Comparison of ENCODE assay signal across 23 mouse cellular contexts in genomic region chr14:40015261-40015660, GRCm38 (mm10).
DNase-seq lines count a peak whose midpoint lies in the region; ATAC-seq lines count a peak whose summit lies in the region.
"Had no signal": no experiment of that assay in that cellular context is flagged by ENCODE, and none has a peak within 500 bp of the region (broad histone marks: within the 10 kb centered on the region; RNA-seq: fewer than 3 reads in every experiment).

No protein-coding gene starts in this region.

- peak; percentile 71 for ATAC-seq in forebrain, embryonic 11.5 days (replicated peaks; ENCODE audit: low FRiP score)
- ATAC-seq in forebrain, embryonic 15.5 days (replicated peaks), result no peak
- ATAC-seq in midbrain, embryonic 11.5 days (ENCODE audit: low FRiP score), result peak; percentile 52; the same call in 1 of the 2 replicates
- ATAC-seq: liver, embryonic 12.5 days had no signal

- no peak overlapping the region for H3K27ac ChIP-seq in forebrain, embryonic 11.5 days (ENCODE audit: low read depth, low read length)
- no peak overlapping the region for H3K27ac ChIP-seq in forebrain, embryonic 15.5 days (replicated peaks)
- H3K27ac ChIP-seq in midbrain, embryonic 11.5 days (ENCODE audit: low read depth, low read length), result no peak overlapping the region
- no peak overlapping the region for H3K27ac ChIP-seq in midbrain, embryonic 10.5 days (replicated peaks)
- H3K27ac ChIP-seq: embryonic facial prominence, embryonic 12.5 days; limb, embryonic 12.5 days; liver, embryonic 12.5 days had no signal

- H3K4me2 ChIP-seq in forebrain, embryonic 11.5 days (ENCODE audit: low read depth, low read length, severe bottlenecking), result no peak overlapping the region
- no peak overlapping the region for H3K4me2 ChIP-seq in forebrain, embryonic 15.5 days (replicated peaks)
- no peak overlapping the region for H3K4me2 ChIP-seq in midbrain, embryonic 11.5 days
- H3K4me2 ChIP-seq: embryonic facial prominence, embryonic 12.5 days; heart, embryonic 12.5 days; limb, embryonic 12.5 days; liver, embryonic 12.5 days had no signal

- no peak for DNase-seq in forebrain, embryonic 11.5 days (ENCODE audit: low spot score)
- DNase-seq in midbrain, embryonic 11.5 days (ENCODE audit: low spot score, missing footprints), result no peak
- no peak for DNase-seq in midbrain, embryonic 10.5 days (ENCODE audit: low spot score)
- DNase-seq in cerebellum, postnatal 25 days, result peak; percentile 13 to 53
- DNase-seq in retina, postnatal 1 day, result peak; percentile 60
- no peak for DNase-seq in kidney, postnatal 36 days
- DNase-seq: gastrocnemius, postnatal 10 days; heart, adult 11 months; heart, postnatal 14 days; kidney, adult 8-10 months; kidney, postnatal 14 days; lung, adult 2 months; right cerebral cortex, postnatal 4 days; thymus, adult 2 months had no signal

- H3K9ac ChIP-seq in forebrain, embryonic 11.5 days (ENCODE audit: low read length), result no peak overlapping the region
- H3K9ac ChIP-seq in forebrain, embryonic 15.5 days (replicated peaks), result no peak overlapping the region
- no peak overlapping the region for H3K9ac ChIP-seq in midbrain, embryonic 11.5 days (ENCODE audit: low read length)
- H3K9ac ChIP-seq: embryonic facial prominence, embryonic 12.5 days; heart, embryonic 12.5 days; limb, embryonic 12.5 days; liver, embryonic 12.5 days had no signal

- H3K4me1 ChIP-seq in forebrain, embryonic 11.5 days (replicated peaks; ENCODE audit: control insufficient read depth, insufficient read depth, low read length), result peaks cover 2% of the 10 kb centered on the region; the same call in 1 of the 2 replicates
- H3K4me1 ChIP-seq in forebrain, embryonic 15.5 days, result 0 out of 2 replicates have a peak, but pooled peaks cover under 1% of the 10 kb centered on the region
- H3K4me1 ChIP-seq in midbrain, embryonic 11.5 days (ENCODE audit: control insufficient read depth, insufficient read depth, low read length), result no peaks in the 10 kb centered on the region; the same call in 1 of the 2 replicates
- peaks cover 8% of the 10 kb centered on the region; the same call in 1 of the 2 replicates for H3K4me1 ChIP-seq in midbrain, embryonic 10.5 days
- H3K4me1 ChIP-seq: embryonic facial prominence, embryonic 12.5 days; heart, embryonic 12.5 days; limb, embryonic 12.5 days; liver, embryonic 12.5 days; megakaryocyte, embryonic 14.5 days had no signal

- H3K9me3 ChIP-seq in forebrain, embryonic 11.5 days (ENCODE audit: control insufficient read depth, low read length), result no peaks in the 10 kb centered on the region
- no peaks in the 10 kb centered on the region for H3K9me3 ChIP-seq in forebrain, embryonic 15.5 days
- H3K9me3 ChIP-seq in midbrain, embryonic 11.5 days (ENCODE audit: control insufficient read depth, low read length), result no peaks in the 10 kb centered on the region
- H3K9me3 ChIP-seq in midbrain, embryonic 10.5 days (replicated peaks), result no peaks in the 10 kb centered on the region
- H3K9me3 ChIP-seq: embryonic facial prominence, embryonic 12.5 days; heart, embryonic 12.5 days; limb, embryonic 12.5 days; liver, embryonic 12.5 days had no signal

- no peaks in the 10 kb centered on the region for H3K36me3 ChIP-seq in forebrain, embryonic 11.5 days (ENCODE audit: control insufficient read depth, insufficient read depth, low read length)
- no peaks in the 10 kb centered on the region for H3K36me3 ChIP-seq in forebrain, embryonic 15.5 days
- no peaks in the 10 kb centered on the region for H3K36me3 ChIP-seq in midbrain, embryonic 11.5 days (ENCODE audit: control insufficient read depth, insufficient read depth, low read length)
- no peaks in the 10 kb centered on the region for H3K36me3 ChIP-seq in midbrain, embryonic 10.5 days
- H3K36me3 ChIP-seq: embryonic facial prominence, embryonic 12.5 days; heart, embryonic 12.5 days; limb, embryonic 12.5 days; liver, embryonic 12.5 days had no signal

- H3K27me3 ChIP-seq in forebrain, embryonic 11.5 days (ENCODE audit: control insufficient read depth, insufficient read depth, low read length), result no peaks in the 10 kb centered on the region
- no peaks in the 10 kb centered on the region for H3K27me3 ChIP-seq in forebrain, embryonic 15.5 days
- no peaks in the 10 kb centered on the region for H3K27me3 ChIP-seq in midbrain, embryonic 11.5 days (ENCODE audit: control insufficient read depth, insufficient read depth, low read length)
- H3K27me3 ChIP-seq in midbrain, embryonic 10.5 days (ENCODE audit: low read depth, poor library complexity, severe bottlenecking), result no peaks in the 10 kb centered on the region
- H3K27me3 ChIP-seq: CH12.LX; embryonic facial prominence, embryonic 12.5 days; heart, embryonic 12.5 days; limb, embryonic 12.5 days; liver, embryonic 12.5 days; megakaryocyte, embryonic 14.5 days had no signal

- 64% methylated on average over 1 of the region's 1 CpGs for WGBS in forebrain, embryonic 11.5 days
- 62% methylated on average over 1 of the region's 1 CpGs for WGBS in forebrain, embryonic 15.5 days
- 58% methylated on average over 1 of the region's 1 CpGs for WGBS in midbrain, embryonic 11.5 days
- WGBS in midbrain, embryonic 10.5 days, result 82% methylated on average over 1 of the region's 1 CpGs

- no peak overlapping the region for H3K4me3 ChIP-seq in forebrain, embryonic 11.5 days (ENCODE audit: low read depth, low read length)
- H3K4me3 ChIP-seq in forebrain, embryonic 15.5 days, result no peak overlapping the region
- H3K4me3 ChIP-seq in midbrain, embryonic 11.5 days (ENCODE audit: low read depth, low read length), result no peak overlapping the region
- H3K4me3 ChIP-seq in midbrain, embryonic 10.5 days, result no peak overlapping the region
- H3K4me3 ChIP-seq: embryonic facial prominence, embryonic 12.5 days; erythroblast, embryonic 14.5 days; heart, embryonic 12.5 days; limb, embryonic 12.5 days; liver, embryonic 12.5 days; megakaryocyte, embryonic 14.5 days; myocyte had no signal

Comparison
In these comparisons a context has a peak if more than half of its experiments do, and no peak if none do; other contexts are left out.
1. DNase-seq: peak in cerebellum, postnatal 25 days (2 of 2) and retina, postnatal 1 day (single experiment); none in forebrain, embryonic 11.5 days (single experiment), midbrain, embryonic 11.5 days (single experiment), midbrain, embryonic 10.5 days (single experiment) and kidney, postnatal 36 days (0 of 2).